Mouse (Mus musculus) megakaryocyte, embryonic 14.5 days (primary cell): ENCODE results near the gene Cyth3. TPM values are rescaled to one million over a fixed set of nuclear protein-coding genes. Genes with fewer than 3 reads are reported as not detected.

Source experiments
- H3K27me3 ChIP-seq: replicated peaks from 2 replicates; pipeline ENCODE3; 2012; ENCODE audit warnings: inconsistent platforms
- H3K36me3 ChIP-seq: replicated peaks from 2 replicates; pipeline ENCODE3; 2012; ENCODE audit warnings: low read length, inconsistent platforms, mixed read lengths
- H3K4me1 ChIP-seq: 2 replicates; pipeline ENCODE4 v1.6.1; 2012; ENCODE audit warnings: inconsistent platforms
- H3K4me3 ChIP-seq: replicated peaks from 2 replicates; pipeline ENCODE3; 2012; ENCODE audit warnings: moderate library complexity, mild to moderate bottlenecking, inconsistent platforms
- H3K9me3 ChIP-seq: 2 replicates; pipeline ENCODE4 v1.6.1; 2012; ENCODE audit warnings: inconsistent platforms
- FLI1 ChIP-seq: IDR thresholded peaks from 2 replicates; pipeline ENCODE4 v1.6.1; 2012; ENCODE audit warnings: low read length, inconsistent platforms, mixed read lengths
- GATA1 ChIP-seq: IDR thresholded peaks from 3 replicates; pipeline ENCODE4 v1.6.1; 2012; ENCODE audit warnings: mixed read lengths, low read length, inconsistent platforms, borderline replicate concordance
- polyA plus RNA-seq: library from polyadenylated mRNA; stranded (reverse); fragments of >175 nt; gene quantifications from 2 replicates; pipeline ENCODE4 v1.2.3, GENCODE M21; 2012; ENCODE audit warnings: low replicate concordance; ENCODE audit not compliant: insufficient read depth

The Cyth3 gene
- polyA plus RNA-seq, 1 experiment, result 4.7 TPM

DNA sequence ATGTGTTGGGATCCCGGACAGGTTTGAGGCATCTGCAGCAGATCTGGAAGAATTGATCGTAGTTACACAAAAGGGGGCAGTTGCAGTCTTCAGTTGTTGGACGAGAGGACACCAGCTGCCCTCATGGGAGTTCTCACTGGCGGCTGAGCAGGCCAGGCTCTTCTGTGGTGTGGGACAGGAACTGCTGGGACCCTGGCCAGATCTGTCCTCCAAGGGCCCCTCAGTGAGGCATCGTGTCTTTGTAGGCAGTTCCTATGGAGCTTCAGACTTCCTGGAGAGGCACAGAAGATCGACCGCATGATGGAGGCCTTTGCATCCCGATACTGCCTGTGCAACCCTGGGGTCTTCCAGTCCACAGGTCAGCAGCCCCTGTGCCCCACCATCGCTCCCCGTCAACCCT is 78.8 kb downstream of the Cyth3 start:
- Histone ChIP-seq H3K9me3 (no peaks in the 10 kb centered on the region), H3K27me3 (peaks cover 1% of the 10 kb centered on the region), H3K4me1 (peaks cover 67% of the 10 kb centered on the region), H3K4me3 (peak overlapping the region; percentile 21), H3K36me3 (peaks cover 89% of the 10 kb centered on the region)
- no peak for TF ChIP-seq GATA1
- TF ChIP-seq FLI1, result no peak

- no peaks in the 10 kb centered on the region for H3K9me3 ChIP-seq
- TF ChIP-seq FLI1 (no peak), GATA1 (no peak)
- H3K4me1 ChIP-seq, result peaks cover 54% of the 10 kb centered on the region
- no peak overlapping the region for H3K4me3 ChIP-seq
- peaks cover 95% of the 10 kb centered on the region for H3K36me3 ChIP-seq
- peaks cover 1% of the 10 kb centered on the region for H3K27me3 ChIP-seq
These were observed 82.8 kb downstream of the Cyth3 start for GRCm38 (mm10) chr5:143704875-143705658.

- Histone ChIP-seq H3K4me1 (peaks cover 49% of the 10 kb centered on the region), H3K36me3 (peaks cover 98% of the 10 kb centered on the region)
These were observed 83.4 kb downstream of the Cyth3 start for GRCm38 (mm10) chr5:143705659-143705982.

DNA sequence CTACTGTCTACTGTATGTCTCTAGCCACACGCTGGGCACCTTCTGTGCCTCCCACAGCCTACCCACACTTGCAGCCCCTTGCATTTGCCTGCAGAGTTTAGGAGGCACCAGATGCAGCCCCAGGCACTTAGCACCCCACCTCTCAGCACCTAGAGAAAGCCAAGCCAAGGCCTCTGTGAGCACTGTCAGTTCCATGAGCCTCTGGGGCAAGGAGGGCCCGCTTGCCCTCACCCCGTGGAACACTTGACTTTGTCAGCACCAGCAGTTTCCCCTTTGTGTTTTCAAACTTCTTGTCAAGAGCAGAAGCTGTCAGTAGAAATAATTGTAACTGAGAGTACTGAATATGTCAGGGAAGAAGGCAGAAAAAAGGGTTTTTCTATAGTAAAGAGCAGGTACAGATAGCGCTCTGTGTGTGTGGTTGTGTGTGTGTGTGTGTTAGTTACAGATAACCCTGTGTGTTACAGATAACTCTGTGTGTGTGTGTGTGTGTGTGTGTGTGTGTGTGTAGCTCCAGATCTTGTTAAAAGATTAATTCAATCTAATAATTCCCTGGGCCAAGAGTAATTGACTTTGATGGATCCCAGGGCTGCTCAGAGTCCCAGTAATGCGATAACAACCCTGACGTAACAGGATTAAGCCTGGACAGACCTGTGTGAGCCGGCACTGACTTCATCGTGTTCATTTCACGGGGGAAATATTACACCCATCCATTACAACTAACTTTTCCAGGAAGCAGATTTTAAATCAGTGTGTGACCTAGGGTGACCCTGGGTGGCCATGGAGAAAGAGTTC is 84.0 kb downstream of the Cyth3 start:
- Histone ChIP-seq H3K36me3 (peaks cover 97% of the 10 kb centered on the region), H3K4me1 (peaks cover 43% of the 10 kb centered on the region)

More at GRCm38 (mm10) chr5:143705659-143705982, 83.4 kb downstream of the Cyth3 start:
- no peaks in the 10 kb centered on the region for H3K9me3 ChIP-seq
- TF ChIP-seq FLI1, result no peak
- TF ChIP-seq GATA1, result no peak
- peaks cover 1% of the 10 kb centered on the region for H3K27me3 ChIP-seq
- H3K4me3 ChIP-seq, result no peak overlapping the region

DNA sequence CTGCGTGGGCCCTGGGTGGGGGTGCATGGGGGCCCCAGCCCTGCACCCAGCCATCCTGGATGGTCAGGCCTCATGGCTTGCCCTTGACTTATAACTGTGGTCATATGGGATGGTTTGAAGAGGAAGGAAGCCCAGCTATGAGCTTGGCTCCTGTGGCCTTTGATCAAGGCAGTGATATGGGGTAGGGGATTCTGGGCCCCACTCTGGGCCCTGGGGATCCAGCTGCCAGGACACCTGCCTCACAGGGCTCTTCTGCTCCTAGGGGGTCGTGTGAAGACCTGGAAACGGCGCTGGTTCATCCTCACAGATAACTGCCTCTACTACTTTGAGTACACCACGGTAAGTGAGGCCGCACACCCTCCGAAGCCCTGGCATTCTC is 84.6 kb downstream of the Cyth3 start:
- H3K4me3 ChIP-seq, result no peak overlapping the region
- H3K36me3 ChIP-seq, result peaks cover 97% of the 10 kb centered on the region
- H3K9me3 ChIP-seq, result no peaks in the 10 kb centered on the region
- peaks cover 1% of the 10 kb centered on the region for H3K27me3 ChIP-seq
- no peak for TF ChIP-seq FLI1
- TF ChIP-seq GATA1, result no peak
- H3K4me1 ChIP-seq, result peaks cover 43% of the 10 kb centered on the region

More for the DNA sequence above, 84.0 kb downstream of the Cyth3 start:
- H3K27me3 ChIP-seq, result peaks cover 1% of the 10 kb centered on the region
- TF ChIP-seq GATA1 (no peak), FLI1 (no peak)
- no peak overlapping the region for H3K4me3 ChIP-seq
- no peaks in the 10 kb centered on the region for H3K9me3 ChIP-seq

- H3K4me3 ChIP-seq, result no peak overlapping the region
- peaks cover 98% of the 10 kb centered on the region for H3K36me3 ChIP-seq
- no peaks in the 10 kb centered on the region for H3K9me3 ChIP-seq
- peaks cover 32% of the 10 kb centered on the region for H3K4me1 ChIP-seq
- no peaks in the 10 kb centered on the region for H3K27me3 ChIP-seq
- TF ChIP-seq FLI1 (no peak), GATA1 (no peak)
These were observed 89.1 kb downstream of the Cyth3 start for GRCm38 (mm10) chr5:143711326-143711725.

GRCm38 (mm10) chr5:143712011-143712800 is 90.0 kb downstream of the Cyth3 start:
- no peaks in the 10 kb centered on the region for H3K27me3 ChIP-seq
- no peak for TF ChIP-seq GATA1
- no peak for TF ChIP-seq FLI1
- no peak overlapping the region for H3K4me3 ChIP-seq
- peaks cover 23% of the 10 kb centered on the region for H3K4me1 ChIP-seq
- H3K36me3 ChIP-seq, result peaks cover 98% of the 10 kb centered on the region
- H3K9me3 ChIP-seq, result no peaks in the 10 kb centered on the region

- Histone ChIP-seq H3K36me3 (peaks cover 98% of the 10 kb centered on the region), H3K27me3 (no peaks in the 10 kb centered on the region), H3K9me3 (no peaks in the 10 kb centered on the region), H3K4me3 (no peak overlapping the region), H3K4me1 (no peaks in the 10 kb centered on the region)
- TF ChIP-seq GATA1, result no peak
- no peak for TF ChIP-seq FLI1
These were observed 99.7 kb downstream of the Cyth3 start for GRCm38 (mm10) chr5:143721962-143722361.

GRCm38 (mm10) chr5:143730915-143731314 is 108.7 kb downstream of the Cyth3 start:
- peaks cover 24% of the 10 kb centered on the region for H3K4me1 ChIP-seq
- TF ChIP-seq GATA1 (no peak), FLI1 (no peak)

More at GRCm38 (mm10) chr5:143730915-143731314, 108.7 kb downstream of the Cyth3 start:
- peak overlapping the region; percentile 98 for H3K4me3 ChIP-seq
- peaks cover 21% of the 10 kb centered on the region for H3K36me3 ChIP-seq
- H3K9me3 ChIP-seq, result no peaks in the 10 kb centered on the region
- H3K27me3 ChIP-seq, result peaks cover 4% of the 10 kb centered on the region
